Mouse (Mus musculus) kidney, postnatal 36 days (tissue): Measurements from ENCODE around the gene Zbtb7b.

Experiments
- DNase-seq, 2 experiments: peaks; one replicate each; pipeline ENCODE4 v3.0.0; 2021 to 2022; ENCODE audit warnings: mixed read lengths in 2 of 2

Zbtb7b gene

DNA sequence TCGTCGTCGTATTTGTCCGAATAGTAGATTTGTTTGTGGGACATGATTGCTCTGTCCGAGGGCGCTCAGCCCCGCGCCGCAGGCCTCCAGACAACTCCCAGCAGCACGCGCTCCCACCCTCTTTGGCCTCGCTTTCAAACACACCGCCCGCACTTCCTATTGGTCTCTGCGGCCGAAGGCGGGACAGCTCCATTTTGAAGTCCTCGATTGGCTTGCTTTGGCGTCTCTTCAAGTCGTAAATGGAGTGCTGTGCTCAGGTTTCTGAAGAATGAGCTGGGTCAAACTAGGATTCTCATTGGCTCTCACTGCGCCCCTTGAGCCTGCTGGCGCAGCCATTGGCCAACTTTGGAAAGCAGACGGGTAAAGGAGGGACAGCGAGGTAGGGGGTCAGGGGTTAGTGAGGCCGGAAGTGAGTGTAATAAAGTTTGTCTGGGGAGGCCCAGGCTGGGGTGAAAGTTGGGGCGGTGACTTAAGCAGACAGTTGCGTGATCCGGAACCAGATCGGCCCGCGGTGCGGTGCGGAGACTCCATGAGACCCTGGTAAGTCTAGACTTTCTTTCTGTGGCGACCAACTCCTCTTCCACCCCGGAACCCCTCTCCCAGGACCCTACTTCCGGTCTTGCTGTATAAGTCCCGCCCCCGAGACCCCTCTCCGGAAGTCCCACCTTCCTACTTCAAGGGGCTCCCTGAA, 23.7 kb upstream of the Zbtb7b start, which contains the start of the genes Cks1b and Shc1:
Gene Cks1b, minus strand, starts transcription at position 214 of the 691 bp plus-strand sequence.
Gene Shc1, plus strand, starts transcription at position 274 of the 691 bp plus-strand sequence.
- DNase-seq, result peak; percentile 92 to 99

DNA sequence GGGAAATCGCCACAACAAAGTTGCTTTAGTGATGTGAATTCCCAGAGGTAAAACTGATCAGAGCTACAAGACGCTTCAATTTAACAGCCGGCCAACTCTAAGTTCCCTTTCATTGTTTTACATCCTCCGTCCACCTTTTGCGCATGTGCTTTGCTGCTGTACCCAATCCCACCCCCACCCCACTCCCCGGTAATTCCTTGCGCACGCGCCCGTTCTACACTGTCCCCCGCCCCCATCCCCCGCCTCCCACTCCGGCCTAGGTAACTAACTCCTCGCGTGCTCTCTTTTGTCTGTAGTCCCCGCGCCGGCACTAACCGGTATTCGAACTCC, 23.2 kb upstream of the Zbtb7b start:
- DNase-seq, result no peak

- DNase-seq, result no peak
These were observed 22.6 kb upstream of the Zbtb7b start for GRCm38 (mm10) chr3:89417131-89417530.

GRCm38 (mm10) chr3:89416158-89416557, 21.6 kb upstream of the Zbtb7b start:
- no peak for DNase-seq

- peak; percentile 96 to 99 for DNase-seq
These were observed 17.2 kb upstream of the Zbtb7b start, which contains the start of gene Flad1 for GRCm38 (mm10) chr3:89411490-89412393. Gene Flad1, minus strand, starts transcription at chr3:89411870.

GRCm38 (mm10) chr3:89410864-89411263, 16.3 kb upstream of the Zbtb7b start:
- DNase-seq, result no peak

DNA sequence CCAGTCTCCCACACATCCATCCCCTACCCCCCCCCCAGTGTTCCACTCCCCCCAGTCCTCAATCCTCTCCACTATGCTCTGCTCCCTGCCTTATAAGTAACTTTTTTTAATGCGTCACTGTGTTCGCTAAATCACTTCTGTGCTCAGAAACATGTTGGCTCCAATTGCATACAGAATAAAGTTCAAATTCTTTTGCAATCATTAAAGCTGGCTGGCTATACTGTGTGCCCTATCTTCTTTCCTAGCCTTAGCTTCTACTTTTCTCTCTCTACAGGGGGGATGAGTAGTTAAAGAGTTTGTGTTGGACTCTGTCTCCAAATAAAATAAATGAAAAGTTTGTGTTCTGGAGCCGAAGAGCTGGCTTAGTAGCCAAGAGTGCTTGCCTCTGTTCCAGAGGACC, 15.1 kb upstream of the Zbtb7b start:
- DNase-seq, result no peak

- DNase-seq, result no peak
These were observed 13.9 kb upstream of the Zbtb7b start for GRCm38 (mm10) chr3:89408448-89408847.

DNA sequence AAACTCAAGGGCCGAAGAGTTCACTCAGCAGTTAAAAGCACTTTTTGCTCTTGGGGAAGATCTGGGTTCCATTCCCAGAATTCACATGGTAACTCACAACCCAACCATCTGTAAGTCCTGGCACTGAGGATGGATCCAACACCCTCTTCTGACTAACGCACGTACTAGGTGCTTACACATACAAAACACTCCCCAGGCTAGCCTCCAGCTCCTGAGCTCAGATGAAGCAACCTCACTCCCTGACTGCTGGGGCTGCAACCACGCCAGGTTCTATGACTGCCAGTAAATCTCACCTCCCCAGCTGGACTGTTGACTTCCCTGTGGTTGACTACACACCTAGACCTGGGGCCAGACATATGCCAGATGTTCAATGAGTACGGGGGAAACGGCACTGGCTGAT, 12.3 kb upstream of the Zbtb7b start:
- DNase-seq, result no peak

DNA sequence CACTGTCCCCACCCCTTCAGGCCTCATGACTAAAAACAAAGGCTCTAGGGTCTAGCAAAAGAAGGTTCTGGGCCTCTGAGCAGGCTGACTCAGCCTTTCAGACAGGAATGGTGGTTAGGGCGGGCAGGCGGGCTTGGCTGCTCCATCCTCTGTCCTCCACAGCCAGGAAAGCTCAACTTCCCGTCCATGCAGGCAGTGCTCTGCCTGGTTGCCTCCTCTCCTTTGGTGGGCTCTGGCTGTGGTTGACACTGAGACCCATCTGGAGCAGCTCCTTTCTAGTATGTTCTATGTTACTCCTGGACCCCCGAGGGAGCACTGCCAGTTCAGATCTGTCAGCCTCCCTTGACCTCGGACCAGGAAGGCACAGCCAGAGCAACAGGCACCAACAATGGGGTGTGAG, 8.1 kb upstream of the Zbtb7b start, which contains the start of gene Lenep:
Gene Lenep, minus strand, starts transcription at position 101 of the 400 bp plus-strand sequence.
- no peak for DNase-seq

DNA sequence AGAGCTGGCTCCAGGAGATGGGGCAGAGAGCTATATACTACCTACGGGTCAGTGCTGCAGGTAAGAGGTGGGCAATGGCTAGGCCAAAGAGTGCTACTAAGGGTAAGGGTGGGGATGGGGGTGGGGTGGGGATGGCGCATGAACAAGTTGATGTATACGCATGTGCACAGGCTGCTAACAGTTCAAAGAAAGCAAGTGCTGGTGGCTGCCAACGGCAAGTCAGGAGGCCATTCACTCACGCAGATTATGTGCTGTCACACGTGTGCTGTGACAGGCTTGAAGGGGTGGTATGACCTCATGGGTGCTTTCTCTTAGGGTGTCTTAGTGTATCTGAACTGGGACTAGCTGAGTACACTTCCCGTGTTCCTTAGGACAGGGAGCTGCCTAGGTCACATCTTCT, 6.8 kb upstream of the Zbtb7b start:
- no peak for DNase-seq

GRCm38 (mm10) chr3:89396654-89397005, 2.1 kb upstream of the Zbtb7b start:
- DNase-seq, result peak in 1 of 2 experiments; percentile 18

DNA sequence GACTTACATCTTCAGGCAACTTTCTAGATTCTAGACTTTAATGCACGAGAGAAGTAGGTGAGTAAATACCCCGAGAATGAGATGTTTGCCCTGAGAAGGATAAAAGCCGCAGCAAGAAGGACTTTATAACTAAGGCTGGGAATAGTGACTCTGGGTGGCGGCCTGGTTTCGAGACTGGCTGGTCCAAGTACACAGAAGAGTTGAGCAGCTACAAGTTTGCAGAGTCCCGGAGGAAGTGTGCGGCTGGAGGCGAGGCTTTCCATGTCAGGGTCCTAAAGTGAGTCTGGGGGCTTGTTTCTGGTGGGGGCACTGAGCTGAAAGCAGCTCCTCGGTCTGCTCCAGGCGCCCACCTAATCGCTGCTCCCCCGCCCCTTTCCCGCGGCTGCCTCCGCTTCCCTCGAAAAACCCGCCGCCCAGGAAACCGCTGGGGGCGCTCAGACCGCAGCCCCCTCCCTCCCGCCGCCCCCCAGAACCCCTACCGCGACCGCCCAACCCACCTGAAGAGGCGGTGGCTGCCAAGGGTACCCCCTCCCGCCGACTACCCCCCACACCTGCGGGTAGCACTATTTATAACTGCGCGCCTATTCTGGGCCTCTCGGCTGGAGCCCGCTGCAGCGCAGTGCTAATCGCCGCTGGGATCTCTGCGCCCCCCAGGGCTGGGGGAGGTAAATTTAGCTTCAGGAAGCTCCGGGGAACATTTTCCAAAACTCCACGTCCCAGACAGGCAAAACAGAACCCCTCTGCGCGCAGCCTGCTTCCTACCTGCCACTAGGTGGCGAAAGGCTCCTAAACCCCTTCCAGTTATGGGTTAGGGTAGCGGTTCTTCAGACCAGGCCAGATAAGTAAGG, 1.5 kb upstream of the Zbtb7b start:
- peak; percentile 79 to 83 for DNase-seq

- peak in 1 of 2 experiments; percentile 36 for DNase-seq
These were observed 836 bp upstream of the Zbtb7b start for GRCm38 (mm10) chr3:89395419-89395805.

GRCm38 (mm10) chr3:89394894-89395256, 299 bp upstream of the Zbtb7b start:
- peak; percentile 92 to 95 for DNase-seq

GRCm38 (mm10) chr3:89393605-89394004, 971 bp downstream of the Zbtb7b start:
- DNase-seq, result peak; percentile 99 to 100

GRCm38 (mm10) chr3:89392871-89393311, 1.7 kb downstream of the Zbtb7b start:
- DNase-seq, result peak; percentile 54 to 77

DNA sequence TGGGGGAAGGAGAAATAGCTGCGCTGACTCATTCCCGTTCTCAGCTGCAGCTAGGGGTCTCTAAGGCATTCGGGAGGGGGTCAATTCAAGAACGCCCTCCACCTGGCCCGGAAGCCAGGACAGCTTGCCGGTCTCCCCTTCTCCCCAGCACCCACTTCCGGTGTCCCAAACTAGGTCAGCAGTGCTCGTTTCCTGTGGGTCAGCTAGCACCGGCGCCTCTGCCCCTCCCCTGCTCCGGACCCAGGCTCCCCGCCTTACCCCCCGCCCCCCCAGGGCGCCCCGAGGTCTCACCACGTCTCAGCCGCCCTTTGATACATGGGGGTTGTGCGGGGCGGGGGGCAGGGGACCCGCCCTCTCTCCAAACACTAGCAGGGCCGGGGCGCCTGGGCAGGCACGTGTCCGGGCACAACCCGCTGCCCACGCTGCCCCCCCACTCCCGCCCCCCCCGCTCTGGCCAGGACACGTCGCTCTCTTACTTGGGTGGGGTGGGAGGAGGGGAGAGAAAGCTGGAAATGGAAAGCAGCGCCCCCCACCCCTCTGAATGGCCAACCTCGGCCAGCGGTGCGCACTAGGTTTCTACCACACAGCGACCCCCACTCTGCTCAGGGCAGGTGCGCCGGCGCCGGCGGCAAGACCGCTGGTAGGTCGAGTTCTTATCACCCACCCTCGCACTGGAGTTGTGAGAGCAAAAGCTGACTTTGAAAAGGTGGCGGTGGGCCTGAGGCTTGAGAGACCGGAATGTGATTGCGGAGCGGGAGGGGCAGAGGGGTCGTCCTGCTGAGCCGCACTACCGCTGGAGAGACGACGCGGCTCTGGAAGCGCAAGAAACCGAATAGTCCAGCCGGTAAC, 2.7 kb downstream of the Zbtb7b start:
- peak; percentile 80 for DNase-seq

DNA sequence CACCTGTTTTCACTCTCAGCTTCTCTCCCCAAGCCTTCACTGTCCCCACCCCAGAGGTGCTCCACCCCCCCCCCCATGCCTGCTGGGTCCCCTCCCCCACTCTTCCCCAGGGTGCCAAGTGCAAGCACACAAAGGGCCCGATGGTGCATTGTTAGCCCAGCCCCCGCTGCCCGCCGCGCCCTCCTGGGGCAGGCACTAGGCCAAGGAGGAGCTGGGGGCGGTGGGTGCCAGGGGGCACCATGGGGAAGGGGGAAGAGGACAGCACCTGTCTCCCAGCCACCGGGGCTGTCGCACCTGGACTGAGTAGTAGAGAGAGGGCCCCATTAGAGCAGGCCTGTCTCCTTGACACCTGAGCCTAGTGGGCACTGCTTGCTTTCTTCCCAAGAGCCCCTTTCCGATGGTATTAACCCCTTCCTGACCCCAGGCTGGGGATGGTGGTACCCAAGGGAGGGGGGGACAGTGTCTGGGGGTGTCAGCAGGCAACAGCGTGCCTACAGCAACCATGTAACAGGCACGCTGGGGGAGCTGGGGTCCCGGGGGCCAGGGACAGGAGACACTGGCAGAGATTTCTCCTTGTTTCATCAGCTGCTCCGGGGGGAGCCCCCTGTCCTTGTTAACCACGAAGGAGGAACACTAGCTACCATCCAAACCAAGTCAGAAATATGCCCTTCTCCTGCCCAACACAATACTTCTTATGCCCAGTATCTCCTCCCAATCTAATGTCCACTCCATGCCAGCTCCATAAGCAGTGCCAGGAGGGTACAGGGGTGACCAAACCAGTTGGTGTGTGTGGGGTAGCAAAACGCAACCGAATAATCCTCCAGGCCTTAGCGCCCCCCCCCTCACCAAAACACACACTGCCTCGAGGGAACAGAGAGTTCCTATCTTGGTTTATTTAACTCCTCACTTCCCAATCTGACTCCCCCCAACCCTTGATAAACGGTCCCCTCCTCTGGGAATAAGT, 3.6 kb downstream of the Zbtb7b start:
- DNase-seq, result peak in 1 of 2 experiments; percentile 62

GRCm38 (mm10) chr3:89390111-89390515, 4.5 kb downstream of the Zbtb7b start:
- DNase-seq, result peak; percentile 35 to 51
